Mouse (Mus musculus): ENCODE data around the gene Adat2. TPM values are rescaled to one million over a fixed set of nuclear protein-coding genes. Genes with fewer than 3 reads are reported as not detected.

The Adat2 gene
- 3.6 TPM for polyA plus RNA-seq (2017; shearing (Covaris generic))

GRCm38 (mm10) chr10:13552646-13553497, at the start of gene Adat2, which contains the start of gene Pex3:
Gene Adat2, plus strand, starts transcription at chr10:13552894.
Gene Pex3, minus strand, starts transcription at chr10:13553142.

Other genes with a start within 250 kb of the Adat2 start
- 8.2 TPM for gene Phactr2, start 78.5 kb upstream of the Adat2 start, polyA plus RNA-seq (2017; shearing (Covaris generic))
- 26.9 TPM for gene Fuca2, start 53.4 kb upstream of the Adat2 start, polyA plus RNA-seq (2017; shearing (Covaris generic))
- gene Pex3, start 248 bp downstream of the Adat2 start, polyA plus RNA-seq (2017; shearing (Covaris generic)), result 34.8 TPM